In the genomic region with DNA sequence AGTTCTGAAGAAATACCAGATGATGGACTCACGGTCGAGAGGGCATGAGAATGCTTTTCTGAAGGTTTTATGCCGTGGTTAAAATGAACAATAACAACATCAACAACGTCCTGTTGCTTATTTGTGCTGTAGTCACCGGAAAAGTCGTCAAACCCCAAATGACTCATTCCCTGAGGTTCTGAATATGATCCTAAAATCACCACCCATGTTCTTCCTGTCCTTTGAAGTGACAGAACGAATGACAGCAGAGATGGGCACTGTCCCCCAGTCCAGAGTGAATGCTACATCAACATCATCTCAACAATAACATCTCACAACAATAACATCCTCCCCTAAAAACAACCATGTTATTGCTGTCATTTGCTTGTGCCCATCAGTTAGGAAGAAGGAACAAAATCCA, we compare ENCODE assay signal across 23 mouse cellular contexts.
DNase-seq lines count a peak whose midpoint lies in the region; ATAC-seq and TF ChIP-seq lines count a peak whose summit lies in the region.
"Had no signal": no experiment of that assay in that cellular context is flagged by ENCODE, and none has a peak within 500 bp of the region (broad histone marks: within the 10 kb centered on the region; RNA-seq: fewer than 3 reads in every experiment).

No protein-coding gene starts in this region.

- H3K4me3 ChIP-seq in heart, embryonic 10.5 days = no peak overlapping the region
- H3K4me3 ChIP-seq in liver, adult 2 months (ENCODE audit: insufficient read depth, low read depth, low read length) = no peak overlapping the region
- no peak overlapping the region for H3K4me3 ChIP-seq in hindbrain, postnatal 0 days (ENCODE audit: low read length)
- H3K4me3 ChIP-seq in midbrain, embryonic 15.5 days = no peak overlapping the region
- H3K4me3 ChIP-seq: forebrain, embryonic 13.5 days; hindbrain, embryonic 15.5 days; midbrain, embryonic 10.5 days had no signal

- no peaks in the 10 kb centered on the region for H3K9me3 ChIP-seq in heart, embryonic 10.5 days
- H3K9me3 ChIP-seq in hindbrain, postnatal 0 days (ENCODE audit: low read length) = no peaks in the 10 kb centered on the region
- no peaks in the 10 kb centered on the region for H3K9me3 ChIP-seq in midbrain, embryonic 15.5 days
- H3K9me3 ChIP-seq: forebrain, embryonic 13.5 days; G1E; hindbrain, embryonic 15.5 days; midbrain, embryonic 10.5 days had no signal

- no peaks in the 10 kb centered on the region for H3K79me2 ChIP-seq in liver, adult 2 months (ENCODE audit: control insufficient read depth, insufficient read depth, low read length)

- no peaks in the 10 kb centered on the region for H3K27me3 ChIP-seq in heart, embryonic 10.5 days (ENCODE audit: insufficient read depth, poor library complexity, severe bottlenecking)
- H3K27me3 ChIP-seq in liver, adult 2 months (ENCODE audit: control insufficient read depth, insufficient read depth, low read length) = no peaks in the 10 kb centered on the region
- no peaks in the 10 kb centered on the region for H3K27me3 ChIP-seq in hindbrain, postnatal 0 days (ENCODE audit: insufficient read depth, low read length)
- H3K27me3 ChIP-seq in midbrain, embryonic 15.5 days (replicated peaks) = no peaks in the 10 kb centered on the region
- H3K27me3 ChIP-seq: CH12.LX; forebrain, embryonic 13.5 days; hindbrain, embryonic 15.5 days; Patski had no signal

- no peak for TF ChIP-seq POLR2A in liver, adult 2 months (IDR thresholded peaks at IDR 0.05; ENCODE audit: extremely low read depth, insufficient read depth, low read length)

- H3K36me3 ChIP-seq in heart, embryonic 10.5 days = no peaks in the 10 kb centered on the region
- H3K36me3 ChIP-seq in liver, adult 2 months (ENCODE audit: control insufficient read depth, insufficient read depth, low read length) = no peaks in the 10 kb centered on the region
- H3K36me3 ChIP-seq in hindbrain, postnatal 0 days (ENCODE audit: insufficient read depth, low read length) = no peaks in the 10 kb centered on the region
- H3K36me3 ChIP-seq in midbrain, embryonic 15.5 days (replicated peaks) = no peaks in the 10 kb centered on the region
- H3K36me3 ChIP-seq: G1E; hindbrain, embryonic 15.5 days; midbrain, embryonic 10.5 days had no signal

- H3K4me2 ChIP-seq in hindbrain, postnatal 0 days (ENCODE audit: low read depth, low read length) = no peak overlapping the region
- no peak overlapping the region for H3K4me2 ChIP-seq in midbrain, embryonic 15.5 days
- H3K4me2 ChIP-seq: forebrain, embryonic 13.5 days; hindbrain, embryonic 15.5 days; liver, embryonic 11.5 days had no signal

- TF ChIP-seq CTCF in liver, adult 2 months (IDR thresholded peaks at IDR 0.05; ENCODE audit: low read depth, low read length) = no peak
- TF ChIP-seq CTCF in hindbrain, postnatal 0 days (IDR thresholded peaks at IDR 0.05; ENCODE audit: low read depth) = no peak

- peak; percentile 83 for ATAC-seq in inflammation-experienced regulatory T-cells, adult 6 months
- ATAC-seq in hindbrain, postnatal 0 days = no peak
- no peak for ATAC-seq in midbrain, embryonic 15.5 days (replicated peaks)
- ATAC-seq: forebrain, embryonic 13.5 days; intestine, postnatal 0 days; liver, postnatal 0 days; Patski had no signal

- peak; percentile 36 for DNase-seq in heart, embryonic 10.5 days (ENCODE audit: low spot score)
- no peak for DNase-seq in heart, postnatal 4 days
- peak; percentile 9 for DNase-seq in liver, adult 2 months (ENCODE audit: extremely low read depth, low read depth, low spot score)
- no peak for DNase-seq in liver
- peak; percentile 78 for DNase-seq in CD4-positive, CD25-positive, alpha-beta regulatory T cell, adult 2 months (ENCODE audit: low read depth, low spot score)
- DNase-seq in hindbrain, postnatal 0 days (ENCODE audit: low spot score) = no peak
- DNase-seq: adrenal gland, adult 8-10 months; cerebellum, adult 2 months; cerebellum, postnatal 36 days; embryo, embryonic 11 days; left cerebral cortex, postnatal 4 days; liver, postnatal 0 days had no signal

- peaks cover 4% of the 10 kb centered on the region; the same call in 1 of the 2 replicates for H3K4me1 ChIP-seq in heart, embryonic 10.5 days
- no peaks in the 10 kb centered on the region for H3K4me1 ChIP-seq in liver, adult 2 months (ENCODE audit: control insufficient read depth, insufficient read depth, low read length)
- H3K4me1 ChIP-seq in hindbrain, postnatal 0 days (ENCODE audit: insufficient read depth, low read length) = no peaks in the 10 kb centered on the region
- H3K4me1 ChIP-seq in midbrain, embryonic 15.5 days = no peaks in the 10 kb centered on the region
- H3K4me1 ChIP-seq: forebrain, embryonic 13.5 days; hindbrain, embryonic 15.5 days had no signal

- no peak overlapping the region for H3K27ac ChIP-seq in heart, embryonic 10.5 days
- H3K27ac ChIP-seq in liver, adult 2 months (replicated peaks; ENCODE audit: insufficient read depth, low read depth, low read length) = 0 out of 2 replicates have a peak overlapping the region, but pooled peaks have one; percentile 4
- H3K27ac ChIP-seq in hindbrain, postnatal 0 days = no peak overlapping the region
- no peak overlapping the region for H3K27ac ChIP-seq in midbrain, embryonic 15.5 days
- H3K27ac ChIP-seq: forebrain, embryonic 13.5 days; hindbrain, embryonic 15.5 days; midbrain, embryonic 10.5 days; stomach, postnatal 0 days had no signal

- no peak overlapping the region for H3K9ac ChIP-seq in liver, adult 2 months (ENCODE audit: low read depth, low read length)
- H3K9ac ChIP-seq in hindbrain, postnatal 0 days (replicated peaks; ENCODE audit: low read length) = no peak overlapping the region
- no peak overlapping the region for H3K9ac ChIP-seq in midbrain, embryonic 15.5 days
- H3K9ac ChIP-seq: forebrain, embryonic 13.5 days; hindbrain, embryonic 15.5 days; liver, postnatal 0 days had no signal

- WGBS in heart, embryonic 10.5 days = 71% methylated on average over 7 of the region's 7 CpGs
- WGBS in liver, adult 2 months = 62% methylated on average over 7 of the region's 7 CpGs
- 73% methylated on average over 7 of the region's 7 CpGs for WGBS in hindbrain, postnatal 0 days
- WGBS in midbrain, embryonic 15.5 days = 84% methylated on average over 7 of the region's 7 CpGs

Comparison
In these comparisons a context has a peak if more than half of its experiments do, and no peak if none do; other contexts are left out.
1. DNase-seq: peak in heart, embryonic 10.5 days (single experiment), liver, adult 2 months (single experiment) and CD4-positive, CD25-positive, alpha-beta regulatory T cell, adult 2 months (single experiment); none in heart, postnatal 4 days (single experiment), liver (single experiment) and hindbrain, postnatal 0 days (single experiment).